Mouse (Mus musculus): ENCODE measurements around the gene Zzef1. TPM values are rescaled to one million over a fixed set of nuclear protein-coding genes. Genes with fewer than 3 reads are reported as not detected.

The Zzef1 gene
- total RNA-seq, 2 experiments from 2014 or later = 24.4 to 29.0 TPM

DNA sequence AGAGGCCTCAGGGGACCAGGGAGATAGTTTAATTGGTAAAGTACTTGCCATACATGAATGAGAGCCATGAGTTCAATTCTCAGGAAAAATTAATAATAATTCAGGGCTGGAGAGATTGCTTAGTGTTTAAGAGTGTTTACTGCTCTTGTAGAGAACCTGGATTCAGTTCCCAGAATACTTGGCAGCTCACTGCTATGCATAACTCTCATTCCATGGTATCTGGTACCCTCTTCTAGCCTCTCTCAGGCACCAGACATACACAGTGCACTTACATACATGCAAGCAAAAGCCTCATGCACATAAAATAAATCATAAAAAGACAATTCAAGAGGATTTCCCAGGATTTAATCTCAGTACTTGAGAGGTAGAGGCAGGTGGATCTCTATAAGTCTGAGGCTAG, 8.6 kb downstream of the Zzef1 start:
- intact Hi-C loops (cut with DNase I) = no loop called here
- DNase-seq = peak in 1 of 2 experiments; percentile 14

DNA sequence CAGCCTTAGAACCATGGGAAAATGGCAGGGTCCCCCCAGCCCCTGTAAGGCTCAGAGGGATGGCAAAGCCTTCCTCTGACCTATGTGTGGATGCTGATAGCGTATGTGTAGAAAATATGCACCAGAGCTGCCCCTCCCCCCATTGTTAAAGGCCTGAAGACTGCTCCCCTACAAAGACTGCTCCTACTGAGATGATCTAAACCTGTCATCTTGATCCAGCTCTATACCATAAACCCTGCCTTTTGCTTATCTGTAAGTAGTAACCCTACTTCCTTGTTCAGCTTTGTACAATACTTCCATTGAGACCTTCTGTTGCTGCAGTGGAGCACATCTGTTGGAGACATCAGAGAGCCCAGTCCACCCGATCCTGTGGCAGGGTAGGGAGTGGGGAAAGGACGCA, 9.2 kb downstream of the Zzef1 start:
- intact Hi-C loops (cut with DNase I) = no loop called here
- DNase-seq = no peak

DNA sequence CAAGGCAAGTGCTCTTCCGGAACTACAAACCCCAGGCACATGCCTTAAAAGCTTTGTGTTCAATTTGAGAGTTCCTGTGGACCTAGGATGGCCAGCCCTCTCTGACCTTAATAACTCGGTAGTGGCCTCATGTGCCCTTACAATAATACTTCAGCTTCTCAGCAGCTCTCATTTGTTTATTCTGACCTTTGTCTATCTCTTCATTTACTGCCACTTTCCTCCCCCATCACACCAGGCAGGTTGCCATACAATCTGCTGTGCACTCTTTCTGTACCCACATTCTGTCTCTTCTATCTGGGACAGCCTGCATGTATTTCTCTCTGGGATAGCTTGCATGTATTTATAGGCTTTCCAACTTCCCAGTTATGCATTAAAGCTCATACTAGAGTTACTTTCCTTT, 10.5 kb downstream of the Zzef1 start:
- intact Hi-C loops (cut with DNase I) = no loop called here
- peak in 1 of 2 experiments; percentile 38 for DNase-seq

DNA sequence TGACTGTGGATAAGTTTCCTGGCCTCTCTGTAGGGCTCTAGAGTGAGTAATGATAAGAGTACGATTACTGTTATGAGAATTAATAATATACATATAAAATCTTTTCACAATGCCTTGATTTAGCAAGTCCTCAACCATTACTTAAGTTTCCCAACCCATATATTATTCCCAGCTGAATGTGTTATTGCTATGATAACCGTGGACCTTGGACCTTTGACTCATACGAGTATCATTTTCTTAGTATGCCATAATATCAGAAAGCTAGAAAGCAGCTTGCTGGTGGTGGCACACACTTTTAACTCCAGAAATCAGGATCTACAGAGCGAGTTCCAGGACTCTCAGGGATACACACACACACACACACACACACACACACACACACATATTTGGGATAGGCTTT, 12.0 kb downstream of the Zzef1 start:
- DNase-seq = no peak
- intact Hi-C loops (cut with DNase I) = no loop called here

DNA sequence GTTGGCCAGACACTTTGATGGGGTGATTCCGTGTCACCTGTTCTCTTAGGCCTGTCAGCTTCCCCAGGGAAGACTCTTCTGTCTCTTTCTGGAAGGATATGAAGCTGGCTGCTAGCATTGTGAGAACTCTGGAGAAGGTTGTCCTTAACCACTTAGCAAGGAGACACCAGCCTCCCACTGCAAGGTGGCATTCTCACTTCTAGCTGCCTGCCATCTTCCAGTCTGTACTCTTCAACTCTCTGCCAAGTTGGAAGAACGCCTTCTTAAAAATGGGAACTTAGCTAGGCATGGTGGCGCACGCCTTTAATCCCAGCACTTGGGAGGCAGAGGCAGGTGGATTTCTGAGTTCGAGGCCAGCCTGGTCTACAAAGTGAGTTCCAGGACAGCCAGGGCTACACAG, 17.7 kb downstream of the Zzef1 start:
- no peak for DNase-seq
- intact Hi-C loops (cut with DNase I) = no loop called here

DNA sequence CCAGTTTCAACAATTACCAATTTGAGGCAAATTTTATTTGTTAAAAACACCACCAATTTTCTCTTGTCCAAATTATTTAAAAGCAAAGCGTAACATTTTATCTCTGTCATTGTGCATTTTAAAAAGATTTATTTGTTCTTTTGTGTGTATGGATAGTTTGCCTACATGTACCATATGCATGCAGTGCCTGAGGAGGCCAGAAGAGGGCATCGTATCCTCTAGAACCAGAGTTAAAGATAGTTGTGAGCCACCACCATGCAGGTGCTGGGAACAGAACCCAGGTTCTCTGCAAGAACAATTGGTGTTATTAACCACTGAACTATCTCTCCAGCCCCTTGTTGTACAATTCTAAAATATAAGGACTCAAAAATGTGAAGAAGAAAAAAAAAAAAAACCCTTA, 18.2 kb downstream of the Zzef1 start:
- DNase-seq = no peak
- intact Hi-C loops (cut with DNase I) = no loop called here

DNA sequence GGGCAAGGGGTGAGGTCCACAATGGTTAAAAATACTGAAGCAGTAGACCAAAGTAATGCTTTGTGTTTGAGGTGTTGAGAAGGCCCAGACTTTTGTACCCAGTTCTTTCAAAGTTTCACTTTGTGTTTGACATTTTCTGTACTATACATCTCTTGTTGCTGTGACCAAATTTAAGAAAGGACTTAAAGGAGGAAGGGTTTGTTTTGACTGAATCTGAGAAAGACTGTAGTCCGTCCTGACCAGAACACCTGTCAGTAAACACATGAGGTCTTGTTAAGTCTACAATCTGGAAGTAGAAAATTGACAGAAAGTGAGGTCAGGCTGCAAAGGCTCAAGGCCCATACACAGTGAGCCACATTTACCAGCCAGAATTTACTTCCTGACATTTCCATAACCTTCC, 20.8 kb downstream of the Zzef1 start:
- intact Hi-C loops (cut with DNase I) = no loop called here
- DNase-seq = no peak

DNA sequence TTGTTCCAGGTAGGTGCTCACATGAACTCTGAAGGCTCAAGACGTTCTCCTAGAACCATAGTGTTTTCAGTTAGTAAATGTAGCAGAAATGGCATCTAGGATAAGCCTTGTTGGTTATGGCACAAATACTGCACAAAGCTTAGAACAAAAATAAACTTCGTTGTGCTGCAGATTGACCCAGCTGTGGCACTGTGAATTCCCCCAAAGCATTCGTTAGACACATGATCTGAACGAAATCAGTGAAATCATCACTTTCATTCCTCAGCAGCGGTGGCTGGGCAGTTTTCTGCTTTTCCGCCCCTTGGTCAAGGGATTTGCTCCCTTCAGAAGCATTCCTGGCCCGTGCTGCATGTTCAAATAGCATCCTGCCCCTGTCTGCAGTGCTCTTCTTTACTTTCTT, 22.0 kb downstream of the Zzef1 start:
- DNase-seq = no peak
- intact Hi-C loops (cut with DNase I) = no loop called here

DNA sequence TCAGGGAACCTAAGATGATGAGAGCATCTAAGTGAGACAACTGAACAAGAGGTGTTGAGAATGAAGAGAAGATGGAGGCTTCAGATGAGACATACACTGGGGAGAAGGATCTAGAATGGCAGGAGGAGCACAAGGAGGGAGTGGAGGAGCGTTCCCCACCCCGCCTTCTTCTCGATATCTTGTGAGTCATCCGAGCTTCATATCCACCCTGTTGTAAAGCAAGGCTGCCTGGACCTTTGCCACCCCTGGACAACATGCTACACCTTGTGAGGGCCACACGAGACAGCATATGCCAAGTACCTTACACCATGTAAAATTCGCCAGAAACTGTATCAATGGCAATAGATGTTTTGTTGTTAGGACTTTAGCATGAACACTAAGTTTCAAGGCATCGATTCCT, 25.0 kb downstream of the Zzef1 start:
- intact Hi-C loops (cut with DNase I) = no loop called here
- no peak for DNase-seq

DNA sequence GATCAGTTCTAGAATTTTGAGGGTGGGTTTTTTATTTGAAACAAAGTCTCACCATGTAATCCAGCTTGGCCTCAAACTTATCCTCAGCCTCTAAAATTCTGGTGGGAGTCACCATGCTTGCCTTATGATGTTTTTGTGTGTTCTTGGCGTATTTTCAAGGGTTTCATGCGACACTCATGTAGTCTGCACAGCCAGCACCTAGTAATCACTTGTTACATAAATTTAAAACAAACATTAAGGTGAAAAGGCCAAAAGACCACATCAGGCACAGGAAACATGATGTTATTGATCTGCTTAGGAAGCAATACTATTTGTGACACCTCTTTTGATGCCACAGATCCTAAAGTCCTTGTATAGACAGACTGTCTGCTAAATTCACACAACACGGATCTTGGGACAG, 33.8 kb downstream of the Zzef1 start:
- DNase-seq = no peak

DNA sequence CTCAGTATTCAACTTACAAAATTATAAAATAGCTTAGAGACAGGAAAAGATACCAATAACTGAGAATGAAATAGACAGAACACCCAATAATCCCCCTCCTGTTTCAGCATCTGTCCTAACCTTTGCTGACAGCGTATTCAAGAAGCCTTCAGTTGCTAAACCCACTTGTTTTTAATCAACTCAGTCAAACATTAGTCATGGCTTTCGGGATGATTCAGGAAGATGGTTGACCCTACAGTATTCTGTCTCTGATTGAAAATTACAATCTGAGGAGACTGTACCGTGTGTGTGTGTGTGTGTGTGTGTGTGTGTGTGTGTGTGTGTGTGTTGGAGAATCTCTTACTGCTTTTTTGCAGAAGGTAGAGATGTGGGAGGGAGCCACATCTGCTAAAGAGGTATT, 46.7 kb downstream of the Zzef1 start:
- no peak for DNase-seq

More for the DNA sequence above, 33.8 kb downstream of the Zzef1 start:
- intact Hi-C loops (cut with DNase I) = no loop called here

DNA sequence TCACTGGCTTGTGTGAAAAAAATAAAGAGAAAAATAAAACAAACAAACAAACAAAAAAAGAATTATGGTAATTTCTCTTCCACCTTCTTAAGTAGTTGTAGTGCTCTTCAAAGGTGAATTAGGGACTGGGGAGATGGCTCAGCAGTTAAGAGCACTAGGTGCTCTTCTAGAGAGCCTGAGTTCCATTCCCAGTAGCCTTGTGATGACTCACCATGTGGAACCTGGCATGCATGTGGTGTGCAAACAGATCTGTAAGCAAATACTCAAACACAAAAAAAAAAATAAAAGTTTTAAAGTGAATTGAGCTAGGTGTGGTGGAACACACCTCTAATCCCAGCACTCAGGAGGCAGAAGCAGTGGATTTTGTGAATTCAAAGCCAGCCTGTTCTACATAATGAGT, 47.5 kb downstream of the Zzef1 start:
- DNase-seq = no peak
- intact Hi-C loops (cut with DNase I) = no loop called here

More for the DNA sequence above, 46.7 kb downstream of the Zzef1 start:
- intact Hi-C loops (cut with DNase I) = no loop called here

DNA sequence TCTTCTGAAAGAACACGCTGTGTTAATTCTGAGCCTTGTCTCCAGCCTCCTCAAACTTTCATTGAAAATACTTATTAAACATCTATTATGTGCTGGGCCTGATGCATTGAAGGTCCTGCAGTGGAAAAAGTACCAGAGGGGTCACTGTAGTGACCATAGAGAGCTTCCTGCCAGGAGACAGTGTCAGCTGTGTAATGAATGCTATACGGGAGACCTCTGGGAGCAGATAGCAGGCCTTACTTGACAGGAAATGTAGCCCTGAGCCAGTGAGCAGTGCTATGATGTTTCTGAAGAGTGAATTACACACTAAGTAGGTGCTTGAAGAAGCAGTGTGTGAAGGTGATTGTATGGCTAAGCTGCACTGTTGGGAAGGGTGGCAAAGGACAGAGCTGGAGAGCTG, 49.5 kb downstream of the Zzef1 start:
- intact Hi-C loops (cut with DNase I) = no loop called here
- no peak for DNase-seq

DNA sequence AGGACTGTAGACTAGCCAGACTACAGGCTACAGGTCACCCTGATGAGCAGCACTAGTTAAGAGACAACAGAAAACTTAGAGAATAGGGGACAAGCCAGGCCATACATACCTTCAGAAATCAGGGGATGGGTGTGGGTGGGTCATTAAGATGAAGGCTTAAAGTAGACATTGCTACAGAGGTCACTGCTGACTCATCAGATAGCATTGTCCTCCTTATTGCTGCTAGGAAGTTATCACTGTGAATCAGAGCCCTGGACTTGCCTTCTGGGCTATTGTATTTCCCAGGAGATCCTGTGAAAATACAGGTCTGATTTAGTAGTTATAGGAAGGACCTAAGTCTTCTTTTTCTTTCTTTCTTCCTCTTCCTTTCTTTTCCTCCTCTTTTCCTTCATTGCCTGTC, 50.7 kb downstream of the Zzef1 start:
- no peak for DNase-seq
- intact Hi-C loops (cut with DNase I) = no loop called here

DNA sequence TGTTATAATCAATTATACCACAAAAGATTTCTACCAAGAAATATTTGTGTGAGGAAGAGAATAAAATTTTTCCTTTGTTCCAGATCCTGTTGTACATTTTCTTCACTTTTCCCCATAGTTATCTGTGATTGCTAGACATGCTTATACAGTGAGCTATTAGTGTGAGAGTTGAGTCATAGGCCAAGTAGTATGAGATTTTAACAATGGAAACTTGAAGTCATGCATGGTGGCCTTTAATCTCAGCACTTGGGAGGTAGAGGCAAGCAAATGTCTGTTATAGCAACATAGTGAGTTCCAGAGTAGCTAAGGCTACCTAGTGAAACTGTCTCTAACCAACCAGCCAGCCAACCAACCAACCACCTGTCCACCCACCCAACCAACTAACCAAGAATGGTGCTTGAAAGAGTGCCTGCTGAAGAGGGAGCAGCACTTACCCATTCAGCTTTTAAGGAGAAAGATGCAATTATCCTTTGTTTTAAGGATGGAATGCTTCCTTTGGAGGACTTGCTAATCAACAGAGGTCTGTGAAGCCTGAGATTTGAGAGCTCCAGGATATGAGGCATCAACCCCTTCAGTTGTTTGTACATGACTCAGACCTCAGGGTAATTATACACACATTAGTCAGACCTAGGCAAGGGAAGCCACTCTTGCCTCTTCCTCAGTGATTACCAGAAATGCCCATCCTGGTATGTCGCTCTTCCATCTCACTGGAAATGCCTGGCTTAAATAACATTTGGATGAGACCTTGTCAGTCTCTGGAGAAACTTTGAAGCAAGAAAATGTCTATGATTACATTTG, 52.0 kb downstream of the Zzef1 start:
- no peak for DNase-seq
- intact Hi-C loops (cut with DNase I) = no loop called here

DNA sequence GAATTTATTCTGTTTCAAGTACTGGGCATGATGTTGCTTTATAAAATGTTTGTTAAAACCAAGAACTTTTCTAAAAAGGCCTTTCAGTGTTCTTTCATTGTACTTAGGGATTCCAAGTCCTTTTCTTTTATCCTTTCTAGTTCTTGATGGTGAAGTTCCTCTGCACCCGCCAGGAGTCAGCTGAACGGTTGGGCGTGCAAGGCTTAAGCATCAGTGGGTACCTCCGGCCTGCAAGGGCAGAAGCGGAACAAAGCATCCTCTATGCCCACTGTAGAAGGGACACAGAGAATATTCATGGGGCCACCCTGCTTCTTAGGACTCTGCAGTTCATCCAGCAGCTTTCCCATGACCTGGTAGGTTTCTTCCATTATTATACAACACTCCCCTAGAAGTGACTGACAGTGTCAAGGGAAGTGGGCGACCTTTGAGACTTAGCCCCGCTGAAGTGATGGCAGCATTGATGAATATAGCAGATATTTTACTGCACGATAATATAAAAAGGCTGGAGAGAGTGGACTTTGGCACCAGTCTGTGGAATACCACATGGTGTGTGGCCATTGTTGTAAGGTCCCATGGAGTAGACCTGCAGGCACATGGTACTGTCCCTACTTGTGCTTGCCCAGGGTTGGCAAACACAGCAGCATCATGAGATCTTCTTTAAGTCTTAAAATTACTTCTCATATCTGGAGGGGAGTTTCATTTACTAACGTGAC, 54.5 kb downstream of the Zzef1 start:
- intact Hi-C loops (cut with DNase I) = no loop called here
- DNase-seq = no peak

DNA sequence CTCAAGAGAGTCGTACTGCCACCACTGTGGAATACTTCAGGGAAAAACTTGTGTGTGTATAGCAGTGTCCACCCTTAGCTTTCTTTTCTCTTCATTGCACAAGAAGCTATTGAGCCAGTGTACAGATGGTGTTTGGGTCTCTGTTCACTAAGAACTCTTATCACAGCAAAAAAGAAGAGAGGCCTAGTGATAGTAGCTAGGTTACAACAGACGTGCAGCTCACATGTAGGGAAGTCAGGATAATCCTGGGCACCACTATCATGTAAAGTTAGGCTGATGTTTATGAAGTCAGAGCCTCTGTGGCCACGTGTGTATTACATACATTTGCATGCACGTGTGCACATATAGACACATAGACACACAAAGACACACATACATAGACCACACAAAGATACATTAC, 55.2 kb downstream of the Zzef1 start:
- intact Hi-C loops (cut with DNase I) = no loop called here
- DNase-seq = no peak

DNA sequence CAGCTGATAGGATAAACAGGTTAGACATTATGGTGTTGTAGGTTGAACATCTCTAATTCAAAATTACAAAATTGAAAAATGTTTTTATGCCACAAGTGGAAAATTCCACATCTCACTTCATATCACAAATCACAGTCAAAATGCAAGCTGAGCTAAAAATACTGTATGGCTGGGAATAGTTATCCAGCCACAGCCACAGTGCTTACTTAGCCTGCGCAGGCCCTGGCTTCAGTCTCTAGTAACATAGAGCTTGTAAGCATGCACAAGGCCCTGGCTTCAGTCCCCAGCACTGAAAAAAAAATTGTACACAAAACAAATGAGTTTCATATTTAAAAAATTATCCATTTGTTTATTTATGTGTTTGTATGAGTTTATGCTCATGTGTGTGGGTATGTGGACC, 56.1 kb downstream of the Zzef1 start:
- DNase-seq = no peak
- intact Hi-C loops (cut with DNase I) = no loop called here

DNA sequence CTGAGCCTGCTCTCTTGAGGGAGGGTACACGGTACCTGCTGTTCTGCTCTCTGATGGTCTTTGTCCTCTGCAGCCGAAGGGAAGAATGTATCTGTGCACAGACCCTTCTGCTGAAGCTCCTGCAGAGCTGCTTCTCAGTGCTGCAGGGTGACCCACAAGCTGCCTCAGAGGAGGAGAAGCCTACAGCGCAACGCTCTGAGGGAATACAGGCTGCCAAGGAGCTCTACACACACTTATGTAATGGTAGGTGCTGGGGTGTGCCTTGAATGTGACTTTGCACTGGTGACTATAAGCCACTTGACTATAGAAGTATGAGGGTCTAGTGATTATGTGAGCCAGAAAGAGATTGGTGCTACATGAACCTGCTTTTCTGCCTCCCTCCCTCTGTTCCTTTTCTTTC, 57.1 kb downstream of the Zzef1 start:
- no peak for DNase-seq
- intact Hi-C loops (cut with DNase I) = no loop called here

DNA sequence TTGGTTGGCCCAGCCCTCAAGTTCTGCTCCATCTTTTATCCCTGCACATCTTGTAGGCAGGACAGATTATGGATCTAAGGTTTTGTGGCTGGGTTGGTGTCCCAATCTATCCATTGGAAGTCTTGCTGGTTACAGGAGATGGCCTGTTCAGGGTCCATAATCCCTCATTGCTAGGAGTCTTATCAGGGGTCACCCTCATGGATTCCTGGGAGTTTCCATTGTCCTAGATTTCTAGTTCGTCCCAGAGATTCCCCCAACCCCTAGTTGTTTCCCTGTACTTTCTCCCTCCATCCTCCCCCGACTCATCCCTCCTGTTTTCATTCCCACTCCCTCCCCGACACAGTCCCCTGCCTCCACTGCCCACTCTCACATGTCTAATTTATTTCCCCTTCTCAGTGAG, 58.2 kb downstream of the Zzef1 start:
- intact Hi-C loops (cut with DNase I) = no loop called here
- no peak for DNase-seq

DNA sequence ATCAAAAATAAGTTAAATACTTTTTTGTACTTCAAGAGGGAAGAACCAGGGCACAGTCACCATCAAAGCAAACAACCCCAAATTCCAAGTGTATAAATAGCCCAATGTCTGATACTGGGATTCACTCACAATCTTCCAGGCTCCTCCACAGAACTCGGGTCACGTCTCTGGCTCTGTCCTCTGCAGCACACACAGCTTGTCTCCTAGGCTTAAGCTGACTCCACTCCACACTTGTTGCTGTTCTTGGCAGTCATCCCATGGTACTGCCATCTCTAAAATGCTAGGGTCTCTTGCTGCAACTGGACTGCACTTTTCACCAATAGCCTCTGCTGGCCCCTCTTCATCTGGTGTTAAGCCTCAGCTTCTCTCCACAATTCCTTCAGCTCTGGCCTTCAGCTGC, 60.7 kb downstream of the Zzef1 start:
- intact Hi-C loops (cut with DNase I) = no loop called here
- DNase-seq = no peak

DNA sequence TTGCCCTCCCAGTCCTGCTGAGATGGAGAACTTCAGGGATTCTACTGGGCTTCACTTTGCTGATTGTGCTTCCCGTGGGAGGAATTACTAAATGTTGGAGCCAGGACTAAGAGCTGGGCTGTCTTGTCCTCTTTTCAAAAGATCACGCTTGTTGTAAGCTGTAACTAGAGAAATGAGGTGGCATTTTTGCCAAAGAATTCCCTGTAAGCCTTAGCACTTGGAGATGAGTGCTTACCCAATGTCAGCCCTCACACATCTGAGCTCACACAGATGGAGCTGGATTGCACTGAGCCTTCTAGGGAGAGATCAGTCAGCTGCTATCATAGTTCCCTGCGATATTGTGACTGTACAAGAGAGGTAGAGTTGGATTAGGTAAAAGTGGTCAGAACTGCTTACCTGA, 65.2 kb downstream of the Zzef1 start:
- no peak for DNase-seq
- intact Hi-C loops (cut with DNase I) = no loop called here

Measured in heart, postnatal 14 days (tissue).